Mouse (Mus musculus) left cerebral cortex, adult 8-10 months (tissue): ENCODE data around the gene Psmb6. TPM values are rescaled to one million over a fixed set of nuclear protein-coding genes. Genes with fewer than 3 reads are reported as not detected.
"Not testable (repeated sequence)": the region's sequence is repeated elsewhere in the genome, so short reads cannot be mapped to it uniquely, and the experiment has no call there.

Source experiments
- DNase-seq, 2 experiments: peaks; one replicate each; pipeline ENCODE4 v3.0.0; 2022; ENCODE audit warnings: low spot score in 2 of 2
- total RNA-seq, 4 experiments: library from RNA; stranded (reverse); gene quantifications; 2 replicates each; pipeline ENCODE4 v1.2.4; 2022

The Psmb6 gene
- total RNA-seq, 4 experiments from 2014 or later: 187 to 213 (median 191) TPM

- not testable (repeated sequence) for DNase-seq
Measured at GRCm38 (mm10) chr11:70570614-70571013, 45.4 kb downstream of the Psmb6 start.

DNA sequence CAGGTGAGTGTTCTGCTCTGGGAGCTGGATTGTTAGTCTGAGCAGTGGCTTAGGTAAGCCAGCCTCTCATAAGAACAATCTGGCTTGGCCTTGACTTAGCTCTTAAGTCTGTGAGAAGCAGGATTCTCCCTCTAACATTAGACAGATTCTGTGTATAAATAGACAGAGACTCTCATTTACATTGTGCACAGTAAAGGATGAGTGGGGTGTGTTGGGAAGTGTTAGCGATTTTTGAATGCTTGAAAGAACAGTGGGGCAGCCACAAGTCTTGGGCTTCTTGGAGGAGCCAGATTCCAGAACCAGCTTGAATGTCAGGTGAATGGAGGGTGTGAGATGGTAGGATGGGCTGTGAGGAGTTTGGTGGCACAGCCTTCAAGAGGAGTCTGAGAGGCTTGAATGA, 46.5 kb downstream of the Psmb6 start:
- no peak for DNase-seq

GRCm38 (mm10) chr11:70572348-70572902, 47.3 kb downstream of the Psmb6 start:
- DNase-seq: no peak

GRCm38 (mm10) chr11:70573872-70574271, 48.7 kb downstream of the Psmb6 start:
- no peak for DNase-seq

GRCm38 (mm10) chr11:70577201-70577600, 52.0 kb downstream of the Psmb6 start:
- no peak for DNase-seq

Other genes with a start within 250 kb of the Psmb6 start
- gene Alox12e, start 202.7 kb upstream of the Psmb6 start, total RNA-seq: under 1 TPM; 0.21 to 0.39 (median 0.26) TPM
- under 1 TPM in 1 of 4 experiments, not detected in 3; 0.35 TPM for gene Alox15, start 173.3 kb upstream of the Psmb6 start, total RNA-seq
- gene Pelp1, start 115.3 kb upstream of the Psmb6 start, total RNA-seq: 10 to 100 TPM; 31.9 to 37.0 (median 35.2) TPM
- 10 to 100 TPM; 62.4 to 85.9 (median 70.1) TPM for gene Arrb2, start 92.7 kb upstream of the Psmb6 start, total RNA-seq
- gene Med11, start 73.4 kb upstream of the Psmb6 start, total RNA-seq: 10 to 100 TPM; 10.8 to 14.1 (median 13.5) TPM
- gene Zmynd15, start 65.9 kb upstream of the Psmb6 start, total RNA-seq: under 1 TPM; 0.11 to 0.79 (median 0.46) TPM
- 1 to 10 TPM in 3 of 4 experiments, under 1 TPM in 1; 0.97 to 4.6 (median 2.3) TPM for gene Cxcl16, start 65.4 kb upstream of the Psmb6 start, total RNA-seq
- 1 to 10 TPM in 1 of 4 experiments, not detected in 3; 1.1 TPM for gene Tm4sf5, start 20.1 kb upstream of the Psmb6 start, total RNA-seq
- gene Vmo1, start 10.8 kb upstream of the Psmb6 start, total RNA-seq: under 1 TPM in 1 of 4 experiments, not detected in 3; 0.63 TPM
- not detected for gene Gltpd2, start 6.2 kb upstream of the Psmb6 start, total RNA-seq
- not detected for gene Gm40193, start 7.6 kb downstream of the Psmb6 start, total RNA-seq
- gene Pld2, start 14.7 kb downstream of the Psmb6 start, total RNA-seq: 10 to 100 TPM; 15.7 to 20.4 (median 19.4) TPM
- 100 to 1,000 TPM; 389 to 423 (median 415) TPM for gene Mink1, start 37.5 kb downstream of the Psmb6 start, total RNA-seq
- under 1 TPM in 2 of 4 experiments, not detected in 2; 0.51 to 0.59 TPM for gene 4930544D05Rik, start 90.5 kb downstream of the Psmb6 start, total RNA-seq
- not detected for gene Chrne, start 93.8 kb downstream of the Psmb6 start, total RNA-seq
- gene Gp1ba, start 113.8 kb downstream of the Psmb6 start, total RNA-seq: not detected
- gene Rnf167, start 121.9 kb downstream of the Psmb6 start, total RNA-seq: 10 to 100 TPM; 87.8 to 96.5 (median 89.7) TPM
- gene Slc25a11, start 122.1 kb downstream of the Psmb6 start, total RNA-seq: 100 to 1,000 TPM; 124 to 140 (median 132) TPM
- gene Pfn1, start 129.3 kb downstream of the Psmb6 start, total RNA-seq: 100 to 1,000 TPM; 203 to 237 (median 220) TPM
- 10 to 100 TPM; 10.5 to 14.1 (median 12.5) TPM for gene Eno3, start 131.8 kb downstream of the Psmb6 start, total RNA-seq
- 10 to 100 TPM; 52.5 to 69.9 (median 59.3) TPM for gene Spag7, start 144.0 kb downstream of the Psmb6 start, total RNA-seq
- 100 to 1,000 TPM; 185 to 201 (median 191) TPM for gene Camta2, start 162.7 kb downstream of the Psmb6 start, total RNA-seq
- 1 to 10 TPM; 1.6 to 2.7 (median 2.3) TPM for gene Inca1, start 174.8 kb downstream of the Psmb6 start, total RNA-seq
- 10 to 100 TPM; 59.3 to 70.2 (median 65.8) TPM for gene Kif1c, start 175.2 kb downstream of the Psmb6 start, total RNA-seq
- 10 to 100 TPM; 16.7 to 20.5 (median 20.0) TPM for gene Zfp3, start 238.8 kb downstream of the Psmb6 start, total RNA-seq